Mouse (Mus musculus) limb, embryonic 14.5 days (tissue): ENCODE measurements at regions not wholly inside any gene's neighbourhood (a gene's known extent, or its start where the extent isn't known, plus 50 kb on each side); places are given as distances from the start of the nearest gene placed in this dataset.

ENCODE experiments used
- ATAC-seq: fragments of 200-750 bp; cut with Nextera tagmentation; 2 replicates; pipeline ENCODE4 v1.8.0; 2017; ENCODE audit warnings: low read depth, moderate number of reproducible peaks, moderate TSS enrichment; ENCODE audit not compliant: low FRiP score
- DNase-seq: peaks from one replicate; pipeline ENCODE4 v3.0.0-alpha.2; 2015; ENCODE audit warnings: low spot score
- H3K27ac ChIP-seq: fragments of 300-500 bp; sonication (generic); replicated peaks from 2 replicates; pipeline ENCODE4 v1.5.1; 2014; ENCODE audit warnings: low read depth, mild to moderate bottlenecking, low read length, moderate library complexity, mixed read lengths
- H3K27me3 ChIP-seq: fragments of 300-500 bp; sonication (generic); 2 replicates; pipeline ENCODE4 v1.6.1; 2014; ENCODE audit warnings: low read length, mixed read lengths; ENCODE audit not compliant: control insufficient read depth, insufficient read depth
- H3K36me3 ChIP-seq: fragments of 300-500 bp; sonication (generic); 2 replicates; pipeline ENCODE4 v1.6.1; 2014; ENCODE audit warnings: mild to moderate bottlenecking, low read length, moderate library complexity, mixed read lengths; ENCODE audit not compliant: control insufficient read depth, insufficient read depth
- H3K4me1 ChIP-seq: fragments of 300-500 bp; sonication (generic); 2 replicates; pipeline ENCODE4 v1.6.1; 2014; ENCODE audit warnings: antibody characterized with exemption, low read length, mixed read lengths; ENCODE audit not compliant: control insufficient read depth, insufficient read depth
- H3K4me2 ChIP-seq: fragments of 300-500 bp; sonication (generic); replicated peaks from 2 replicates; pipeline ENCODE4 v1.6.1; 2014; ENCODE audit warnings: low read depth, mild to moderate bottlenecking, low read length, moderate library complexity; ENCODE audit not compliant: severe bottlenecking
- H3K4me3 ChIP-seq: fragments of 300-500 bp; sonication (generic); replicated peaks from 2 replicates; pipeline ENCODE4 v1.5.1; 2014; ENCODE audit warnings: low read length
- H3K9ac ChIP-seq: fragments of 300-500 bp; sonication (generic); 2 replicates; pipeline ENCODE4 v1.6.1; 2014; ENCODE audit warnings: mild to moderate bottlenecking, low read depth, low read length, moderate library complexity; ENCODE audit not compliant: severe bottlenecking
- H3K9me3 ChIP-seq: fragments of 300-500 bp; sonication (generic); 2 replicates; pipeline ENCODE4 v1.6.1; 2016; ENCODE audit warnings: low read length; ENCODE audit not compliant: control insufficient read depth
- POLR2A ChIP-seq: fragments of 200-500 bp; IDR thresholded peaks from 2 replicates; pipeline ENCODE4 v1.8.0; 2012; ENCODE audit warnings: inconsistent platforms, mild to moderate bottlenecking, moderate library complexity, borderline replicate concordance; ENCODE audit not compliant: insufficient read depth, insufficient read length; ENCODE audit errors: extremely low read depth
- WGBS: fragments of 180-500 bp; shearing (Covaris S2); extraction: QIAGEN DNeasy Blood & Tissue Kit; methylation state at CpG from one replicate; pipeline ENCODE4 v1.1.7; 2014; 5-methylcytosine and 5-hydroxymethylcytosine counted together

DNA sequence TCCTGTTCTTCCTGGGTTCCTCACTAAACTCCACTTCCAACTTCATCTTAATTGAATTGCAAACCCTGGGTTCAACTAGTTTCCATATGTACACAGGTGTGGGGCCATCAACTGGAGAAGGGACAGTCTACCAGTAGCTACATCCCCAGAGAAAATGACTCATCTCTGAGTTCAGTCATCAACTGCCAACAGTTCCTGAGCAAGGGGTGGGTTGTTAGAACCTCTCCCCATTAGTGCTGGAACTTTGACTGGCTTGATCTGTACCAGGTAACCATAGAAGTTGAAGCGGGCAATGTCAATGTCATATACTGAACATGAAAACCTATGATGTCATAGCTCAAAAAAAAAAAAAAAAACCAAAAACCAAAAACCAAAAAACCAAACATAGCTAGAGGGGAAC lies 69.8 kb downstream of the Gm21750 start:
- WGBS: 93% methylated on average over 1 of the region's 1 CpGs
- Histone ChIP-seq H3K9me3 (no peaks in the 10 kb centered on the region), H3K4me3 (no peak overlapping the region), H3K4me1 (no peaks in the 10 kb centered on the region), H3K9ac (no peak overlapping the region), H3K4me2 (no peak overlapping the region), H3K36me3 (no peaks in the 10 kb centered on the region), H3K27ac (no peak overlapping the region), H3K27me3 (no peaks in the 10 kb centered on the region)
- no peak for TF ChIP-seq POLR2A
- DNase-seq (no peak), ATAC-seq (no peak)

DNA sequence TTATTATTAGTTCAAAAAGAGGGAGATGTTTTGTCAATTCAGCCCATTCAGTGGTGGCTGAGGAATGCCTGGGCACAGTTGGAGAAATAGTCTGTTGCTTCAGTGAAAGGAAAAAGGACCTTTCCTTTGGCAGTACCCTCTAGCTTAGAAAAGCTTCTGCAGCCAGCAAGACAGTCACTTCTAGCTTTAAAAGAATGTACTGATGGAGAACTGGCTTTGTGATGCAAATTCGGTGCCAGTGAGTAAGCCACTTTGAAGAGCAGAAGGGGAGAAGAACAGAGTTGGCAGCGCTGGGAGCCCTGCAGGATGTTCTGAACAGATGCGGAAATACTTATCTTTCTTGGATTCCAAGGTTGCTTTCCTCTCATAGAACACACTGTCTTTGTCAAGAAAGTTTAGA lies 71.1 kb downstream of the Gm21750 start:
- Histone ChIP-seq H3K27ac (no peak overlapping the region), H3K4me2 (no peak overlapping the region), H3K9me3 (no peaks in the 10 kb centered on the region), H3K27me3 (no peaks in the 10 kb centered on the region), H3K9ac (no peak overlapping the region), H3K4me1 (no peaks in the 10 kb centered on the region), H3K36me3 (no peaks in the 10 kb centered on the region), H3K4me3 (no peak overlapping the region)
- ATAC-seq (no peak), DNase-seq (no peak)
- WGBS: 54% methylated on average over 3 of the region's 3 CpGs
- no peak for TF ChIP-seq POLR2A

DNA sequence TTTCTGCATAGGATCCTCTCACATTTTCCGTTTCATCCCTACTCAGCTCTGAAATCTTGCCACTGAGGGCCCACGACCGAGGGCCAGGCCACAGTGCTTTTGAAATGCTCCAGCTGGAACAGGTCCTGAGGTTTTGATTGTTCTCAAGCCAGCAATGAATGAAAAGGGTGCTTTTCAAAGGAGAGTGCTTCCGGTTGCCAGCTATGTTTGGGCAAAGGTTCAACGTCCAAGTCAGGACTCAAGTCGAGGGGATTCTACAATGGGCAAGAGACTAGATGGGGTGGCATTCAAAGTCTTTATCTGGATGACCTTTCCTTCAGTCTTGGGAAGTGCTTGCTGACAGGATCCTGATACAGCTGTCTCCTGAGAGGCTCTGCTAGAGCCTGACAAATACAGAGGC lies 89.8 kb downstream of the Gm21750 start:
- Histone ChIP-seq H3K4me3 (no peak overlapping the region), H3K9ac (no peak overlapping the region), H3K4me1 (no peaks in the 10 kb centered on the region), H3K27ac (no peak overlapping the region), H3K36me3 (no peaks in the 10 kb centered on the region), H3K9me3 (no peaks in the 10 kb centered on the region), H3K4me2 (no peak overlapping the region), H3K27me3 (no peaks in the 10 kb centered on the region)
- ATAC-seq (no peak), DNase-seq (no peak)
- 81% methylated on average over 6 of the region's 6 CpGs for WGBS
- TF ChIP-seq POLR2A: no peak

DNA sequence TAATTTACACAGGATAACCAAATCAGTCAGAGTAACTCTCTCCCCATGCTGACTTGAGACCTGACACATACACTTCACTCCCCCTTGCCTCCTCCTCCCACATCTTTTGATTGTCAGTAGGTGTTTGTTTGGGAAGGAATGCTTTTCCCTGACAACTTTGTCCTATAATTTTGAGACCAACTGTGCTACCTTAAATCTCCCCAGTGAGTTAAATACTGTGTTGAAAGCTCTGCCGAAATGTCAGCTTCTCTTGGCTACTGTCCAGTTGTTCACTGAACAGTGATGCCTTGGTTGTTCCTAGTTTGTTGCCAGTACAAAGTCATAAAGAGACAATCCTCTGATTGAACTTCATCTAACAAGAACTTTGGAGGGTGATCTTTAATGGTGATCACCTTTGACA lies 99.0 kb downstream of the Gm21750 start:
- H3K4me2 ChIP-seq: no peak overlapping the region
- WGBS: 31% methylated on average over 1 of the region's 1 CpGs
- H3K4me3 ChIP-seq: no peak overlapping the region
- no peaks in the 10 kb centered on the region for H3K27me3 ChIP-seq
- TF ChIP-seq POLR2A: no peak
- H3K9me3 ChIP-seq: no peaks in the 10 kb centered on the region
- no peaks in the 10 kb centered on the region for H3K4me1 ChIP-seq
- ATAC-seq (no peak), DNase-seq (no peak)
- no peaks in the 10 kb centered on the region for H3K36me3 ChIP-seq
- no peak overlapping the region for H3K9ac ChIP-seq
- H3K27ac ChIP-seq: no peak overlapping the region

DNA sequence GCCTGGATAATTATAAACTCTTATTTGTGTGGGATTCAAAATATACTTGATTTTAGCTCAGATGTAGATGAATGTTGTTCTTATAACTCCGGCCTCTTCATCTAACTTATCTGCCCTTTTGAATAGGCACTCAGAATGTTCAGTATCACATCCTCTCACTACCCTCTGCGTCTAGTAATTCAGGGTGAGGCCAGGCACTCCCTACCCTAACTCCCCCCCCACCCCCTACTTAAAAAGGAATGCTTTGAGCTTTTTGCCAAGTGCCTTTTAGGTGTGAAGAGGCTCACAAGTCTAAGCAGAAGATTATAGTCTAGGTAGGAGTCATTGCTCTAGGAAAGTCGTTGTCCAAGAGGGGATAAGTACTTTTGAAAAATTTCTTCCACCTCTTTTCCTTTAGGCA lies 111.9 kb downstream of the Gm21750 start:
- WGBS: 42% methylated on average over 3 of the region's 3 CpGs
- Histone ChIP-seq H3K9ac (no peak overlapping the region), H3K4me1 (no peaks in the 10 kb centered on the region), H3K27ac (no peak overlapping the region), H3K27me3 (no peaks in the 10 kb centered on the region), H3K9me3 (no peaks in the 10 kb centered on the region), H3K4me2 (no peak overlapping the region), H3K4me3 (no peak overlapping the region), H3K36me3 (no peaks in the 10 kb centered on the region)
- DNase-seq (no peak), ATAC-seq (no peak)
- no peak for TF ChIP-seq POLR2A

DNA sequence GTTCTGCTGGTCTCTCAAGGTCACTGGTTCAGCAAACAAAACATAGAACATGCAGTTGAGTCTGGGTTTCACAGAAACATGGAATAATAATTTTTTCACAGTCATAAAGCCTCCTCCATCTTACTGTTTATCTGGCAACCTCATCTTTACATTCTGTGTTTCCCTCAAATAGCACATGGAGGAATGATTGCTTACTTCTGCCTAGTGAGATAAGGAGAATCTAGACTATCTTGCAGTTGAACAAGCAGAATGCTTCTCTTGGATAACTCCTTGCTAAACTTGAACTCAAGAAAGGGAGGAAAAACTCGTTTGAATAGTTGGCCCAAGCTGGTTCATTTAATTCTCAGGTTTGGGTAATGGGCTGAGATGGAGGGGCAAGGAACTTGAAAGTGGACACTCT lies 112.8 kb downstream of the Gm21750 start:
- no peak overlapping the region for H3K4me3 ChIP-seq
- no peaks in the 10 kb centered on the region for H3K27me3 ChIP-seq
- H3K27ac ChIP-seq: no peak overlapping the region
- H3K9ac ChIP-seq: no peak overlapping the region
- no peak for DNase-seq
- ATAC-seq: no peak
- H3K36me3 ChIP-seq: no peaks in the 10 kb centered on the region
- H3K4me1 ChIP-seq: no peaks in the 10 kb centered on the region
- no peak for TF ChIP-seq POLR2A
- H3K4me2 ChIP-seq: no peak overlapping the region
- H3K9me3 ChIP-seq: no peaks in the 10 kb centered on the region
- WGBS: 13% methylated on average over 1 of the region's 1 CpGs
